Mouse (Mus musculus) embryonic facial prominence, embryonic 12.5 days (tissue): Measurements from ENCODE around the gene Agtr1a. TPM values are rescaled to one million over a fixed set of nuclear protein-coding genes. Genes with fewer than 3 reads are reported as not detected.

ENCODE experiments used
- ATAC-seq: fragments of 200-750 bp; cut with Nextera tagmentation; 2 replicates; pipeline ENCODE4 v1.8.0; 2017; ENCODE audit not compliant: insufficient number of reproducible peaks, insufficient read depth, low FRiP score, low TSS enrichment
- H3K27ac ChIP-seq: fragments of 300-500 bp; sonication (generic); 2 replicates; pipeline ENCODE4 v1.5.1; 2016; ENCODE audit warnings: mild to moderate bottlenecking
- H3K27me3 ChIP-seq: fragments of 300-500 bp; sonication (generic); 2 replicates; pipeline ENCODE4 v1.6.1; 2016; ENCODE audit warnings: mild to moderate bottlenecking, moderate library complexity
- H3K36me3 ChIP-seq: fragments of 300-500 bp; sonication (generic); 2 replicates; pipeline ENCODE4 v1.6.1; 2016; ENCODE audit warnings: mild to moderate bottlenecking
- H3K4me1 ChIP-seq: fragments of 300-500 bp; sonication (generic); 2 replicates; pipeline ENCODE4 v1.6.1; 2016
- H3K4me2 ChIP-seq: fragments of 300-500 bp; sonication (generic); replicated peaks from 2 replicates; pipeline ENCODE4 v1.6.1; 2016; ENCODE audit warnings: mild to moderate bottlenecking, moderate library complexity
- H3K4me3 ChIP-seq: fragments of 300-500 bp; sonication (generic); 2 replicates; pipeline ENCODE4 v1.5.1; 2016; ENCODE audit warnings: mild to moderate bottlenecking
- H3K9ac ChIP-seq: fragments of 300-500 bp; sonication (generic); 2 replicates; pipeline ENCODE4 v1.6.1; 2016; ENCODE audit warnings: mild to moderate bottlenecking, moderate library complexity
- H3K9me3 ChIP-seq: fragments of 300-500 bp; sonication (generic); 2 replicates; pipeline ENCODE4 v1.6.1; 2016; ENCODE audit warnings: mild to moderate bottlenecking, moderate library complexity
- WGBS: fragments of 180-500 bp; shearing (Covaris S2); methylation state at CpG from one replicate; pipeline ENCODE4 v1.1.7; 2016; 5-methylcytosine and 5-hydroxymethylcytosine counted together
- polyA plus RNA-seq: library from polyadenylated mRNA; unstranded; fragments of >200 nt; fragmentation: Nextera tagmentation; extraction: Ambion mirVana; gene quantifications from 2 replicates; pipeline ENCODE4 v1.2.1, GENCODE M21; 2016

Agtr1a gene
- polyA plus RNA-seq, 1 experiment from 2014 or later, result 3.8 TPM

DNA sequence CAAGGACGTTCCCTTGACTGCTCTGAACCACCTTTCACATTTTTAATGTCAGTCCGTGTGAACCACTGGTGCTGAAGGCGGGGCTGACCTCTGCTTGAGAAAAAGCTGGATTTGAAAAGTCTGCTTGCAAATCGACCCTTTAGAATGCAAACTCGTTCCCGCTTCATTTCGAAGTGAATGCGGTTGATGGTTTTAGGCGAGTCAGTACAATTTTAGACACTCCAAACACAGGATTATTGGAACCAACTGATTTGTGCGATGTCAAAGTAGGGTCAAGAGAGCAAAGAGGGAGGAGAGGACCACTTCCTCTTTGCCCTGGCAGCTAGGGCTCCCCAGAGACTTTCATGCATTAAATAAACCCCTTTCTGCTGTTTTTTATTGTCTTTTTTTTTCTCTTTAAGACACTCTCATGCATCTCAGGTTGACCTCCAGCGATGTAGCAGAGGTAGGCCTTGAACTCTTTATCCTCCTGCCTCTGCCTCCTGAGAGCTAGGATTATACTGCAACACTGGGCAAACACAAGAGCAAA lies 27.9 kb downstream of the Agtr1a start:
- H3K27ac ChIP-seq, result no peak overlapping the region
- no peak overlapping the region for H3K4me2 ChIP-seq
- no peaks in the 10 kb centered on the region for H3K36me3 ChIP-seq
- H3K9ac ChIP-seq, result no peak overlapping the region
- H3K27me3 ChIP-seq, result no peaks in the 10 kb centered on the region
- no peaks in the 10 kb centered on the region for H3K9me3 ChIP-seq
- 59% methylated on average over 11 of the region's 11 CpGs for whole genome bisulfite sequencing
- ATAC-seq, result no peak
- H3K4me3 ChIP-seq, result no peak overlapping the region
- H3K4me1 ChIP-seq, result no peaks in the 10 kb centered on the region

DNA sequence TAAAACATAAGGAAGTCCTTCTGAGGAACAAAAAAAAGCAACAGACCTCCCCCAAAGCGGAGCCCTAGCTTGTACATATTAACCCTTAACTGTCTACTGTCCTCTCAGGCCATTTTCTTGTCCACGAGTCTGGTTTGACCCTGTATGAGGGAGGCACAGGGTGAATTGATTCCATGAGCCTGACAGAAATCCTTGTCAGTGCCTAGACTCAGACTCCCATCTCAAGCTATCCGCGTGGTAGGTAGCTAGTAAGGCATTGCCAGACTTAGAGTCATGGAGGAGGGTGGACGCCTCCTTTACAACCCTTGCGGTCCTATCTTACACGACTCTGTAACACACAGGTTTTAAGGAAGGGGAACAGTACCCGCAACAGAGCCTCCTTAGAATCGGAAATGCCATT lies 28.5 kb downstream of the Agtr1a start:
- ATAC-seq, result no peak
- no peak overlapping the region for H3K4me3 ChIP-seq
- no peaks in the 10 kb centered on the region for H3K9me3 ChIP-seq
- no peak overlapping the region for H3K9ac ChIP-seq
- WGBS, result 72% methylated on average over 9 of the region's 9 CpGs
- no peaks in the 10 kb centered on the region for H3K4me1 ChIP-seq
- H3K27me3 ChIP-seq, result no peaks in the 10 kb centered on the region
- no peak overlapping the region for H3K4me2 ChIP-seq
- no peak overlapping the region for H3K27ac ChIP-seq
- H3K36me3 ChIP-seq, result no peaks in the 10 kb centered on the region

- ATAC-seq, result no peak
- Histone ChIP-seq H3K4me2 (no peak overlapping the region), H3K4me3 (no peak overlapping the region), H3K27ac (no peak overlapping the region), H3K36me3 (no peaks in the 10 kb centered on the region), H3K27me3 (no peaks in the 10 kb centered on the region), H3K4me1 (no peaks in the 10 kb centered on the region), H3K9me3 (no peaks in the 10 kb centered on the region), H3K9ac (no peak overlapping the region)
- 42% methylated on average over 2 of the region's 2 CpGs for WGBS
Observed at GRCm38 (mm10) chr13:30365378-30365777, 29.1 kb downstream of the Agtr1a start.

GRCm38 (mm10) chr13:30368116-30368515 lies 31.9 kb downstream of the Agtr1a start:
- Histone ChIP-seq H3K9me3 (no peaks in the 10 kb centered on the region), H3K4me1 (no peaks in the 10 kb centered on the region), H3K9ac (no peak overlapping the region), H3K36me3 (no peaks in the 10 kb centered on the region), H3K27ac (no peak overlapping the region), H3K4me3 (no peak overlapping the region), H3K4me2 (no peak overlapping the region), H3K27me3 (no peaks in the 10 kb centered on the region)
- WGBS, result 57% methylated on average over 8 of the region's 8 CpGs
- no peak for ATAC-seq

DNA sequence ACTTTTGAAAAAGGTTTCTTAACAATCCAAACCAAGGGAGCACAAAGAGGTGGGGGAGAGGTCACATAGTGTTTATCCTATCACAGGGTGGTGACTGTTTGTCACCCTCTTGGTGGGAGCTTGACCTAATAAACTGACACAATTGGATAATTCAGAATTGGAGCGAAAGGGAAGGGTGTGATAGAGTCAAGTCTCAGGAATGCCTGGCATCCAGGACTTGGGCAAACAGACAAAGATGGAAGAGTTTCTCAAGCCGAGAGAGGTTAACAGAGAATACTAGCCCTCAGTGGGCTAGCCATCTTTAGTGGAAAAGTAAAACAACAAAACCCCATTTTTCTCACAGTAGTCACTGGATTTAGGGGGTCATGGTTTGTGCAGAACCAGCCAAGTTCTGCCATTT lies 32.5 kb downstream of the Agtr1a start:
- no peak overlapping the region for H3K27ac ChIP-seq
- H3K9me3 ChIP-seq, result no peaks in the 10 kb centered on the region
- no peak overlapping the region for H3K4me2 ChIP-seq
- H3K9ac ChIP-seq, result no peak overlapping the region
- H3K4me3 ChIP-seq, result no peak overlapping the region
- no peaks in the 10 kb centered on the region for H3K27me3 ChIP-seq
- ATAC-seq, result no peak
- WGBS, result 58% methylated on average over 2 of the region's 2 CpGs
- H3K36me3 ChIP-seq, result no peaks in the 10 kb centered on the region
- H3K4me1 ChIP-seq, result no peaks in the 10 kb centered on the region

- WGBS, result 90% methylated on average over 5 of the region's 5 CpGs
- Histone ChIP-seq H3K4me2 (no peak overlapping the region), H3K27me3 (no peaks in the 10 kb centered on the region), H3K4me3 (no peak overlapping the region), H3K9ac (no peak overlapping the region), H3K4me1 (no peaks in the 10 kb centered on the region), H3K36me3 (no peaks in the 10 kb centered on the region), H3K9me3 (no peaks in the 10 kb centered on the region), H3K27ac (no peak overlapping the region)
- no peak for ATAC-seq
Observed at GRCm38 (mm10) chr13:30378868-30379267, 42.6 kb downstream of the Agtr1a start.

GRCm38 (mm10) chr13:30385183-30385582 lies 48.9 kb downstream of the Agtr1a start:
- Histone ChIP-seq H3K4me1 (no peaks in the 10 kb centered on the region), H3K27me3 (no peaks in the 10 kb centered on the region), H3K27ac (no peak overlapping the region), H3K4me3 (no peak overlapping the region), H3K9me3 (no peaks in the 10 kb centered on the region), H3K9ac (no peak overlapping the region), H3K4me2 (no peak overlapping the region), H3K36me3 (no peaks in the 10 kb centered on the region)
- WGBS, result 95% methylated on average over 6 of the region's 6 CpGs
- no peak for ATAC-seq

- ATAC-seq, result no peak
- H3K27ac ChIP-seq, result no peak overlapping the region
- H3K9ac ChIP-seq, result no peak overlapping the region
- no peaks in the 10 kb centered on the region for H3K9me3 ChIP-seq
- H3K36me3 ChIP-seq, result no peaks in the 10 kb centered on the region
- H3K4me1 ChIP-seq, result 0 out of 2 replicates have a peak, but pooled peaks cover 3% of the 10 kb centered on the region
- H3K4me3 ChIP-seq, result no peak overlapping the region
- no peak overlapping the region for H3K4me2 ChIP-seq
- no peaks in the 10 kb centered on the region for H3K27me3 ChIP-seq
Observed at GRCm38 (mm10) chr13:30394123-30394522, 57.9 kb downstream of the Agtr1a start.

DNA sequence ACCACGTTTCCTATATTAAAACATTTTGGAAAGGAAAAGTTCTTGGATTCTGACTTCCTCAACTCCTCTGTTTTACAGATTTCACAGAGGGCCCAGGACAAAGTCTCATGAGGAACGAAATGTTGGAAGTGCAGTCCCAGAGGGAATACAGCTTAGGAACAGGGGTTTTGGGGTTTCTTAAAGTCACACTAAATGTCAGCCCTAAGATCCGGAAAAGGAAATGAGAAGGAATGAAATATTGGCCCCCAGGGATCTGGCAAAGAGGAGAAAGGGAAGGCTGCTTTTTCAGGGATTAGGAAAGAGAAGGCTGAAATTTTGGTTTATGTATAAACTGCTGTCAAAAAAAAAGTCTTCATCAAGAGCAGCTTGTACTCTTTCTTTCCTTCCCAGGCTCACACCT lies 60.2 kb downstream of the Agtr1a start:
- no peaks in the 10 kb centered on the region for H3K9me3 ChIP-seq
- no peak overlapping the region for H3K9ac ChIP-seq
- no peaks in the 10 kb centered on the region for H3K36me3 ChIP-seq
- no peak overlapping the region for H3K27ac ChIP-seq
- no peak overlapping the region for H3K4me3 ChIP-seq
- 53% methylated on average over 3 of the region's 3 CpGs for WGBS
- ATAC-seq, result no peak
- no peak overlapping the region for H3K4me2 ChIP-seq
- H3K4me1 ChIP-seq, result 0 out of 2 replicates have a peak, but pooled peaks cover 3% of the 10 kb centered on the region
- no peaks in the 10 kb centered on the region for H3K27me3 ChIP-seq

DNA sequence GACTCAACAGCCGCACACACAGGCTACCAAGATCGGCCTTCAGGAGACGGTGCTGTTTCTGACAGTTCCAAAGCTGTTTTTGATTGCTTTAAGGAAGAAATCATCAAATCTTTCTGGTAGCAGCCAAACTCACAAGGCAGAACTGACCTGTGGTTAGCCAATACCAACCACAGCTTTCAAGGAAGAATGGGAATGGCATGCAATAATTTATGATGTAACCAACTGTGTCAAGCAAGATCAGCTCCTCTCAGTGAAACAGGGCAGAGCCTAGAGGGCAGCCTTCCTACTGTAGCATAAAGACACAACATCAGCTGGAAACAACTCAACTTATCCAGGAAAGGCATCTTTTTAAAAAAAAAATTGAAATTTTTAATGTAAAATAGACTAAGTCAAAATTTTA lies 62.6 kb downstream of the Agtr1a start:
- no peak overlapping the region for H3K9ac ChIP-seq
- H3K4me2 ChIP-seq, result no peak overlapping the region
- no peaks in the 10 kb centered on the region for H3K9me3 ChIP-seq
- H3K4me1 ChIP-seq, result 0 out of 2 replicates have a peak, but pooled peaks cover 3% of the 10 kb centered on the region
- 80% methylated on average over 3 of the region's 3 CpGs for WGBS
- no peaks in the 10 kb centered on the region for H3K36me3 ChIP-seq
- H3K4me3 ChIP-seq, result no peak overlapping the region
- ATAC-seq, result no peak
- no peak overlapping the region for H3K27ac ChIP-seq
- no peaks in the 10 kb centered on the region for H3K27me3 ChIP-seq

- H3K36me3 ChIP-seq, result no peaks in the 10 kb centered on the region
- WGBS, result 69% methylated on average over 8 of the region's 8 CpGs
- no peaks in the 10 kb centered on the region for H3K27me3 ChIP-seq
- H3K9me3 ChIP-seq, result no peaks in the 10 kb centered on the region
- no peak overlapping the region for H3K9ac ChIP-seq
- no peak overlapping the region for H3K4me2 ChIP-seq
- no peak overlapping the region for H3K27ac ChIP-seq
- no peak for ATAC-seq
- H3K4me3 ChIP-seq, result no peak overlapping the region
- H3K4me1 ChIP-seq, result no peaks in the 10 kb centered on the region
Observed at GRCm38 (mm10) chr13:30400621-30401020, 64.4 kb downstream of the Agtr1a start.

DNA sequence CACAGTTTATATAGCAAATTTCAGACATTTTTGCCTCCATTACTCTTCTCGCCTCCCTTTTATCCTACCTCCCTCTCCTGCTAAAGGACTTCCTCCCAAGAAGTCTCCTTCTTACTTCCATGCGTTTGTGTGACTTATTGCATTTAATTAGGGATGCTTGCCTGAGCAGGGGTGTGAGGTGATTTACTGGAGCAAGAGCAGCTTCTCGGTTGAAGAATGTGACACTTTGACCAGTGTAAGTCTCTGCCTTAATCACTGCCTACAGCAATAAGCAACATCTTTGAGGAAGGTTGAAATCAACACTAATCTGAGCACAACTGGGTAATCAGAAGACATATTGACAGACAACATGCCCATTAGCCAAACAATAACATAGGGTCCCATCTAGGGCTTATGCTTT lies 67.6 kb downstream of the Agtr1a start:
- WGBS, result 67% methylated on average over 3 of the region's 3 CpGs

GRCm38 (mm10) chr13:30418611-30419010 lies 82.4 kb downstream of the Agtr1a start:
- Histone ChIP-seq H3K9ac (no peak overlapping the region), H3K27ac (no peak overlapping the region), H3K4me2 (no peak overlapping the region), H3K4me3 (no peak overlapping the region), H3K27me3 (no peaks in the 10 kb centered on the region), H3K9me3 (no peaks in the 10 kb centered on the region), H3K36me3 (no peaks in the 10 kb centered on the region), H3K4me1 (no peaks in the 10 kb centered on the region)
- 83% methylated on average over 5 of the region's 5 CpGs for WGBS
- no peak for ATAC-seq

More for the DNA sequence above, 67.6 kb downstream of the Agtr1a start:
- Histone ChIP-seq H3K4me3 (no peak overlapping the region), H3K4me1 (no peaks in the 10 kb centered on the region), H3K36me3 (no peaks in the 10 kb centered on the region), H3K4me2 (no peak overlapping the region), H3K9ac (no peak overlapping the region), H3K9me3 (no peaks in the 10 kb centered on the region), H3K27ac (no peak overlapping the region), H3K27me3 (no peaks in the 10 kb centered on the region)
- no peak for ATAC-seq
